Mouse (Mus musculus) lung, adult 2 months (tissue): ENCODE data around the gene 4833439L19Rik.

ENCODE experiments used
- CTCF ChIP-seq: fragments of 200-500 bp; IDR thresholded peaks from 2 replicates; pipeline ENCODE4 v1.5.1; 2011; ENCODE audit warnings: mild to moderate bottlenecking, low read length, control low read depth; ENCODE audit not compliant: insufficient read depth
- POLR2A ChIP-seq: fragments of 200-500 bp; IDR thresholded peaks from 2 replicates; pipeline ENCODE4 v1.6.1; 2011; ENCODE audit warnings: low read depth, mild to moderate bottlenecking, control low read depth, low read length, borderline replicate concordance; ENCODE audit errors: extremely low read depth

DNA sequence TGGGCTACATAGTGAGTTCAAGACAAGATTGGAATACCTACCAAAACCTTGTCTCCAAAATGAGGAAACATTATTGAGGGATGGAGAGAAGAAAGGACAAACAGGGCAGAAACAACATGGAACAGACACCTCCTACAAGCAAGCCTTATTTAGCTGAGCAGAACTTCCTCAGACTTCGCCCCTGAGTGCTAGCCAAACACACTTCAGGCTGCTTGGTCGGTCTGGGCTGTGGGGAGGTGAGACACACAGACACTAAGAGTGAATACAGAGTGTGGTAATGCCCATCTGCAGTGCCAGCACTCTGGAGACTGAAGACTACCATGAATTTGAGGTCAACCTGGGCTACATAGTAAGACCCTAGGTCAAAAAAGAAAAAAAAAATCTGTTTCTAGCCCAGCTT is 5.6 kb downstream of the 4833439L19Rik start:
- no peak for TF ChIP-seq CTCF
- TF ChIP-seq POLR2A: no peak
